Mouse (Mus musculus): ENCODE data around the gene E130218I03Rik. TPM values are rescaled to one million over a fixed set of nuclear protein-coding genes. Genes with fewer than 3 reads are reported as not detected.
"Not testable (repeated sequence)": the region's sequence is repeated elsewhere in the genome, so short reads cannot be mapped to it uniquely, and the experiment has no call there.

Gene E130218I03Rik
- total RNA-seq, 2 experiments from 2014 or later, result not detected

DNA sequence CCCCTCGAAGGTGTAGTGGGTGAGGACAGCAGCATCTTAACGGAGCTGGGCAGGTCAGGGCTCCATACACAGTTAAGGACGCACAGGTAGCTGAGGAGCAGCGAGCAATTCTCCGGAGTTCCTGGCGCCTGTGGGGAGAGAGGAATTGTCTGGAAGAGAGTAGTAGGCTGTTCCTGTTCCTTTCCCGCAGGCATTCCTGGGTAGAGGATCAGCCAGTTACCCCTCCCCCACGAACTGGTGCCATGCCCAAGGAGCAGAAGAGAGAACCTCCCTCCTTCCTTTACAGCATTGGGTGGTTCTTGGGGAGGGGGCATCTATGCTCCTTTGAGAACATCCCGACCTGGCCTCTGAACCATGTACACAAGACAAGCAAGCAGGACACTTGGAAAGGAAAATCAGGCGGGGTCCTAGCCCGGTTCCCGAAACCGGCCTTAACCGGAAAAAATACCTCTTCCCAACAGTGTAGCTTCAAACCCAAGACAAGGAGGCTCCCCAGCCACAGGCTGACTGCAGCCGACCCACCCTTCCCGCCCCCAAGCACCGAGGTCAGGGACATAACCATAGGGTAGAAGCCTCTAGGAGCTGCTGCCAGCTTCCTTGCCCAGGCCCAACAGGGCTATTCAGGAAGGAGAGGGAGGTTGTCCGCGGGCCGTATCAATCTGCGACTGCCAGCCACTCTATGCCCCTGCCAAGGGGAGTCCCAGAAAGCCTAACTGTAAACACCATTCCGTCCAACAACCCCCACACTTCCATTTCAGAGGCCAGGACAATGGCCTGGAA is 8.9 kb downstream of the E130218I03Rik start:
- peak; percentile 60 for DNase-seq

DNA sequence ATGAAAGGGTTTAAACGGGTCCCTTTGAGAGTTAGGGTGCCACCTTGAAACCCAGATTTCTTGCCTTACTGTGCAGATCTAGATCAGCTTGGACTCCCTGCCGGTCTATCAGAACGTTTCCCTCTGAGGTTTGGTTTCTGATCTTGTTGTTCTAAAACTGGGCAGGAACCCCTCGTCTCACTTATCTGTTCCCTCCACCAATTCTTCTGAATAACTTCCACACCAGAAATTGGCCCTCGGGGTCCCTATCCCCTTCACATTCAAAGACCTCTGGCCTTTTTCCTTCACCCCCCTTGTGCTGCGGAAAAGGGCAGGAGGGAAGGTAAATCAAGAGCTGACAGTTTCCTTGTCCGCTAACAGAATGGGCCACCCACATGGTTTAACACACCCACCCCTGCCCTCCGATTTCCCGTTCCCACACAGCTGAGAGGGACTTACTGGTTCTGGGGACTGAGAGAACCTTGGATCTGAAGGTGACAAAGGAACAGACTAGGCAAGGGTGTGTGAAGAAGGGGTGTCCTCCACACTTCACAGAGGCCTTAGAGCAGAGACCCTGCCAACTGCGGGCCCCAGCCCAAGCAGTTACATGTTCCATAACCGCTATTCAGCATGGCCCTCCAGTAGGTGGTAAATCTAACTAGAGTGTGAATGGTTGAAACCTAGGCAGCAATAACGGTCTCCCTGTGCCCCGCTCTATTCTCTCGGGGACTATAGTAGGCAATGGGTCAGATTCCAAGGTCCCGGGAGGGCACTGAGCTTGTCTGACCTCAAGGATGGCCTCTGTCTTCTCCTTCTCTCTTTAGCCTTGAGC is 9.7 kb downstream of the E130218I03Rik start:
- DNase-seq, result peak; percentile 57

DNA sequence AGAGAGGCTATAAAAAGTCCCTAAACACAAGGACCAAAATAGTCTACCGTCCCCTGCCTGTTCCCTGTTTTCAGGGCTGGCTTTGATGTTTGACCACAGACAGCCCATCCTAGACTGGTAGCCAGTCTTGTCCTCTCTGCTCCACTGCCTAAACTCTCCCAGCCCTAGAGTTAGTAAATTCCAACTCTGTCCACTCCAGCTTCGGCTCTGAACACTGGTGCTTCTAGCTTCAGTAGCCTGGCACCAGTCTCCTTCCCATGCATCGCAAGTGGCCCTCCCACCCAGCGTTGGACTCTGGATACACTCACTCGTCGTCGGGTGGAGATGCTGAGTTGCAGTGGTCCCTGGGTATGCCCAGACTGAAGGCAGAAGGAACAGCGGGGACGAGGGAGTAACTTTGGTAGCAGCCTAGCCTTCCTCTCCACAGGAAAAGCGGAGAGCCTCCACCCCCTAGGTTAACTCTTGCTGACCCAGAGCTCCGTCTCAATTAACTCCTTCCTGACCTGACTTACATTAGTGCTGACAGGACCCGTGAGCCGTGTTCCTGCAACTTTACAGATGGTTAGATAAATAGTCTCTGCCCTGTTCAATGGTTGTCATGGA is 10.4 kb downstream of the E130218I03Rik start, which contains the start of gene Grrp1:
Gene Grrp1, minus strand, starts transcription at position 385 of the 603 bp plus-strand sequence.
- peak; percentile 50 for DNase-seq

GRCm38 (mm10) chr4:134254835-134255234 is 11.4 kb downstream of the E130218I03Rik start:
- DNase-seq, result no peak

- DNase-seq, result no peak
These were observed 12.4 kb downstream of the E130218I03Rik start for GRCm38 (mm10) chr4:134255854-134256253.

GRCm38 (mm10) chr4:134256407-134257197 is 13.1 kb downstream of the E130218I03Rik start:
- no peak for DNase-seq

GRCm38 (mm10) chr4:134257198-134258009 is 13.9 kb downstream of the E130218I03Rik start:
- no peak for DNase-seq

DNA sequence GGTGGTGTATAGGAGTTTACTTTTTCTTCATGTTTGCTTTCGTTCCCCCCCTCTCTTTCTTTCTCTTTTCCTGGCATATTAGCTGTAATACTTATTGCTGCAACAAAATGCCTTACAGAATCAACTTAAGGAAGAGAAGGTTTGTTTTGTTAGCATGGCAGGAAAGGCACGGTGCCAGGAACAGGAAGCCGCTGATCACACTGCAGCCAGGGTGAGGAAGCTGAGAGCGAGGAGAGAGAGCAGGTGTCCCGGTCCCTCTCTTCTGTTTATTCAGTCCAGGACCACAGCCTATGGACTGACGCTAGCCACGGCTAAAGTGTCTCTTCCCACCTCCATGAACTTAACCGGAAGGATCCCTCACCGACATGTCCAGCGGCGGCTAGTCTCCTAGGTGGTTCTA is 14.9 kb downstream of the E130218I03Rik start:
- DNase-seq, result no peak

DNA sequence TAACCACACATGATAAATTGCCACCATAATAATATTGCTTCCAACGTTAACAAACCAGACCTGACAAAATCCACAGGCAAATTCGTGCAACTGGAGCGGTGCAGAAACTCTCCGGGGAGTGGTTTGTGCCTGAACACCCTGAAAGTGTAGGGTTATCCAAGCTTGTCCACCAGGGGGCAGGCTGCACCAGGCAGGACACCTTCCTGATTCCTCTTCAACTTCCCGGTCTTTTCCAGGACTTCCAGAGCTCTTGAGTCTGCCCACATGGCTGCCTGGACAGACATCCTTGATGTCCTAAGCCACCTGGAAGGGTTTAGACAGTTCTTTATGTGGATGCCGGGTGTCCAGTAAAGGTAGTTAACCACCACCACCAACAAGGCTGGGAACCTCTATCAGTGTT is 19.7 kb downstream of the E130218I03Rik start:
- DNase-seq, result peak; percentile 85

DNA sequence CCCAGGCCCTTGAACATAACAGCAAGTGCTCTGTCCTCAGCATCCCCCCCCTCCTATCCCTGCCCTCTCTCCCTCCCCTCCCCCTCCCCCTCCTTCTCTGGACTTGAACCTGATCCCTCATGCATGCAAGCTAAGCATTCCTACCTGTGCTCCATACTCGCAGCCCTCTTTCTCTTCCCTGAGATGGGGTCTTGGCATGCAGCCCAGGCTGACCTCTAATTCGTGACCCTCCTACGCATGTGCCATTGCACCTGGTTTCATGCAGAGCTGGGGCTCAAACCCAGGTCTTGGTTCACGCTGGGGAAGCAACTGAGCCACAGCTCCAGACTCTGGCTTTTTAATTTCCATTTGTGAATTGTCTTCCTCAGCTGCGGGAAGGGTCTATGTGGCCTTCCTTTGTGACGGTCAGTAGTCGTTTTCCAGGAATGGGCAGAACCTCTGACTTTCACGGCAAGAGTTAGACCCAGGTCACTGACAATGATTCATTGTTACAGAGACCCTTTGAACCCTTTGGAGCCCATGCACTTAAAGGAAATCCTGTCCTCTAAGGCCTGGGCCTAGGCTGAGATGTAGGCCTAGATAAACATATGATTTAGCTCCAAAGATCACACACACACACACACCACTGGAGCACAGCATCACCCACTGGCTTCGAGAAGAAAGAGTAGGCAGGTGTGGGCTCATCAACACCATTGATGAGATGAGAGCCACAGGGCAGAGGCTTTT is 22.6 kb downstream of the E130218I03Rik start:
- DNase-seq, result no peak

GRCm38 (mm10) chr4:134268102-134268655 is 24.7 kb downstream of the E130218I03Rik start:
- DNase-seq, result no peak

GRCm38 (mm10) chr4:134269622-134270021 is 26.2 kb downstream of the E130218I03Rik start:
- DNase-seq, result not testable (repeated sequence)

DNA sequence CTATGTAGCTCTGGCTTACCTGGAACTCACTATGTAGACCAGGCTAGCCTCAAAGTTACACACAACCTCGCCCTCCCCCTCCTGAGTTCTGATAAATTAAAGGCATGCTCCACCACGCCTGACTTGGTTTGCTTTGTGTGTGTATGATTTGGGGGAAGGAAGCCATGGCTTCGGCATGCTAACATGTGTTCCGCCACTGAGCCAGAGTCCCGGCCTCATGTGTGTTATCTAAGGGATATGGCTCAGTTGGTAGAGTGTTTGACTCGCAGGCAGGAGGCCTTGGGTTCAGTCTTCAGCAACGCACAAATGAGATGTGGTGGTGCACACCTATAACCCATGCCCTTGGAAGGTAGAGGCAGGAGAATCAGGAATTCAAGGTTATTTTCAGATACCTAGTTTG is 28.5 kb downstream of the E130218I03Rik start:
- DNase-seq, result no peak

DNA sequence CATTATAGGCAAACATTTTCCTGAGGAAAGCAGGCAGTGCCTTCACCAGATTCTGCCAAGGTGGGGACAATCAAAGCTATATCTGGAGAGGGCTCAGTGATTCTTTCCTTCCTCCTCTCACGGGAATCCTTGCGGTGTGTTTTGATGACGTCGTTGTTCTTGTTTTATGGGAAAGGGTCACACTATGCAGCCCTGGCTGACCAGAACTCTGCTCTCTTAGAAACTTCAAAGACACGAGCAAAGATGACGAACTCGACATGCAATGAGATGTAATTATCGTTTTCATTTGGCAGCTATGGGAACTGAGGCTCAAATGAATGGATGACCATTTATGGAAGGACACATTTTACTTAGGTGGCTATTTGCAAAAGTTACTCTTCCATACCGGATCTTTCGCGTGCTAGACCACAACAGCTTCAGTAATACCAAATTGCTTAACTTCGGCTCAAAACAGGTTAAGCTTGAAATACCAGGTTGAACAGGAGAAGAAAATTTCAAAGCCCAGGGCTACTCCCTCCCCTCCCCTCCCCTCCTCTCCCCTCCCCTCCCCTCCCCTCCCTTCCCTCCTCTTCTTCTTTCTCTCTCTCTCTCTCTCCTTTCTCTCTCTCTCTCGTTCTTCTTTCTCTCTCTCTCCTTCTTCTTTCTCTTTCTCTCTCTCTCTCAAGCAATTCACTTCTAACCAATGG is 29.4 kb downstream of the E130218I03Rik start:
- DNase-seq, result no peak

- DNase-seq, result peak; percentile 33
These were observed 30.2 kb downstream of the E130218I03Rik start for GRCm38 (mm10) chr4:134273417-134274345.

DNA sequence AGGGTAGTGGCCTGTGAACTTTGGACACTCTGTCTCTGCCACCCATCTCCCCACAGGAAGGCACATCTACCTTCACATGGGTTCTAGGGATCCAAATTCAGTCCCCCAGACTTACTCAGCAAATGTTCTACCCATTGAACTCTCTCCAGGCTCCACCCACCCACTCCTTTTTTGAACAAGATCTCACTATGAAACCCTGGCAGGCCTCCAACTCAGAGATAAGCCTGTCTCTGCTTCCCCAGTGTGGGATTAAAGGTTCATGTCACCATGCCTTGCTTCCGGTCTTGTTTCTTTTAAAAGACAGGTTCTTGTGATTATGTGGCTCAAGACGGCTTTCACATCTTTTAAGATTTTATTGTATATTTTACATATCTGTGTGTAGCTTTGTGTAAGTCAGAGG is 41.5 kb downstream of the E130218I03Rik start:
- DNase-seq, result no peak

- no peak for DNase-seq
These were observed 43.0 kb downstream of the E130218I03Rik start for GRCm38 (mm10) chr4:134286226-134287167.
